Mouse (Mus musculus): ENCODE results near the gene Rps3.

- TF ChIP-seq POLR2A (IDR thresholded peaks at IDR 0.05; ENCODE audit: borderline replicate concordance, control insufficient read depth, low read depth, low read length) (no peak), CTCF (IDR thresholded peaks at IDR 0.05; ENCODE audit: control insufficient read depth, insufficient read depth, low read length) (no peak)
Observed at GRCm38 (mm10) chr7:99510087-99510501, 26.6 kb upstream of the Rps3 start.

Data from bone marrow, adult 2 months (tissue).